Mouse (Mus musculus) neutrophil, adult 5-6 weeks (primary cell): ENCODE data around the gene Slmap. TPM values are rescaled to one million over a fixed set of nuclear protein-coding genes. Genes with fewer than 3 reads are reported as not detected.
"Not testable (repeated sequence)": the region's sequence is repeated elsewhere in the genome, so short reads cannot be mapped to it uniquely, and the experiment has no call there.

Experiments used
- ATAC-seq: fragments of 151-379, 151-347 bp; 2 replicates; pipeline ENCODE4 v1.8.0; 2017; ENCODE audit warnings: mild to moderate bottlenecking, moderate TSS enrichment; ENCODE audit not compliant: insufficient number of reproducible peaks, poor library complexity, low FRiP score, severe bottlenecking; ENCODE audit errors: extremely low read depth
- total RNA-seq: library from RNA; stranded (forward); fragments of 200-1000 nt; gene quantifications from 2 replicates; pipeline ENCODE4 v1.2.3, GENCODE M21; 2017

The Slmap gene
- total RNA-seq, 1 experiment from 2014 or later = 113 TPM

- peak; percentile 10; the same call in 1 of the 2 replicates for ATAC-seq
Measured at GRCm38 (mm10) chr14:26533821-26534756, 642 bp downstream of the Slmap start.

DNA sequence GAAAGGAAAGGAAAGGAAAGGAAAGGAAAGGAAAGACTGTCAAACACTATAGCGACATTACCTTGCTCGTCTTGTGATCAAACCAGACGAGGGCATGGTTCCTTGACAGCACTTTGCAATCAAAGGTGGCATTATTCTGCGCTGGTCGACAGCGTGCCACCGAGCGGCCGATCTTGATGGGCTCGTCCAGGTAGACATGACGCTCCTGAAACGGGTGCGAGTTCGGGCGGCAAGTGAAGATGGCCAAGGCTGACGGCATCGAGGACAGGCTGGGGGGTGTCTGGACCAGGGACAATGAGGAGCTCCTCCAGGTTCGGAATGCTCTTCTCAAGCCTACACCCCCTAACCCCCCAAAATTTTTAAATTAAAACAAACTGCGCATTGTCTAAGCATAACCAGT lies 1.5 kb downstream of the Slmap start:
- no peak for ATAC-seq

- no peak for ATAC-seq
Measured at GRCm38 (mm10) chr14:26532752-26533151, 2.0 kb downstream of the Slmap start.

DNA sequence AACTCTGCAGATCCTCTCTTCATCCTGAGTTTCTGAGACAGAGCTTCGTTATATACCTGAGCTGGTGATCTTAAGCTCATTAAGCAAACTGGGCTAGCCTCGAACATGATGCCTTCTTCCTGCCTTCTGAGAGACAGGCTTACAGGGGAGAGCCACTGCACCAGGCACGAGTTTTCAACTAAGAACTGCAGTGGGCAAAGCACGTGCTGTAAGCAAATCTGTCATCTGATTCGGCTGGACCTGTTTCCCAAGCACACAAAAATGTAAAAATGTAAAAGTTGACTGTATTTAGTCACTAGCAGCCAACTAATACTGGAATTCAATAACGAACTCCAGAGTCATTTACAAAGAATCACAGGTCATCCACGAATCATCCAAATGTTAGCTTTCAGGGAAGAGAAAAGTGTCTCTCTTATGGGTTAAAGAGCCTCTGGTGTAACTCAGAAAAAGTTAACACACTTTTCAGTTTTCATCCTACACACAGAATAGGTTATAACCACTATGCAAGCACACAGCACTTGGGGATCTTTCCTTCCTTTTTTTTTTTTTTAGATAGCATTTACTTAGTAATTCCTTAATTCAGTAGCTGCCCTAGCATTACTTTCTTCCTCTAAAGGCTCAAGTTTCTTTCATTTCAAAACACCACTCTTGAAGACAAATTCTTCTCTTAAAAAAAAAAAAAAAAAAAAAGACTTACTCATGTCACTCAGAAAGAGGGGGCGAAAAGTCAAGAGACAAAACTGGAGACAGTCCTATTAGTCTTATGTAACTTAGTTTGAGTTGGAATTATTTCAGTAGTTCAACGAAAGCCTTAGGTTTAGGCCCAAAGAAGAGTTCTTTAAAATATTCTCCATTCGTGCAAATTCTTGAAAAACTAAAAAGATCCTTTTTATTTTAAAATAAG lies 3.1 kb downstream of the Slmap start:
- no peak for ATAC-seq

GRCm38 (mm10) chr14:26530350-26530749 lies 4.4 kb downstream of the Slmap start:
- no peak for ATAC-seq

- ATAC-seq = no peak
Measured at GRCm38 (mm10) chr14:26528296-26528695, 6.4 kb downstream of the Slmap start.

DNA sequence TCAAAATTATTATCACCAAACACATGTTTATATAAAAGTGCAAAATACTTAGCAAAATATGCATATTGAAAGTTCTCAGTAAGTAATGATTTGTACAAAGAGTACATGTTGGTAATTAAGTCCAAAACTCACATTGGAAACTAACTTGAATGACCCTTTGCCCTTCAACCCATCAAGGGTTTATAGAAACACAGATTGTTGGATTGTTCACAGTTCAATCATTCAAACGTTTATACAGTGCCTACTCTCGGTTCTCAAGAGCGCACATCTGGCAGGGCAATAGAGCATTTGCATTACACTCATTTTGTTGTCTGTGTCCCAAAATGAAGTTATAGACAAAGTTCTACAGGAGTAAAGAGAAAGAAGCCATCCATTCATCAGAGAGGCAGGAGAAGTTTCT lies 8.8 kb downstream of the Slmap start:
- no peak for ATAC-seq

- no peak for ATAC-seq
Measured at GRCm38 (mm10) chr14:26523082-26523481, 11.6 kb downstream of the Slmap start.

DNA sequence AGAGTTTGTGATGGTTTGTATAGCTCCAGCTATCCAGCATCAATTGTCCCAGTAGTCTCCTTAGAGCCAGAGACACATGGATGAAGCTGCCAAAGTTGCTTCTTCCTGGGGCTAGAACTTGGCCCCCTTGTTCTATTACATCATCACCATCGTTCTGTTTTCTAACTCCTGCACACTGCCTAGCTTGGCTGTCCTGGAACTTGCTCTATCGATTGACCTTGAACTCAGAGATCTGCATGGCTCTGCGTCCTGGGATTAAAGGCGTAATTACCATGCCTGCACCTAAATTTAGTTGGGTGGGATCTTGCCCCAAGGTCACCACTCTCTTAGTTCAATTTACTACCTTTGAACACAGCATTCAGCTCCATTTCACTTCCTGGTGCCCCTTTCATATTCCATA lies 14.9 kb downstream of the Slmap start:
- no peak for ATAC-seq

DNA sequence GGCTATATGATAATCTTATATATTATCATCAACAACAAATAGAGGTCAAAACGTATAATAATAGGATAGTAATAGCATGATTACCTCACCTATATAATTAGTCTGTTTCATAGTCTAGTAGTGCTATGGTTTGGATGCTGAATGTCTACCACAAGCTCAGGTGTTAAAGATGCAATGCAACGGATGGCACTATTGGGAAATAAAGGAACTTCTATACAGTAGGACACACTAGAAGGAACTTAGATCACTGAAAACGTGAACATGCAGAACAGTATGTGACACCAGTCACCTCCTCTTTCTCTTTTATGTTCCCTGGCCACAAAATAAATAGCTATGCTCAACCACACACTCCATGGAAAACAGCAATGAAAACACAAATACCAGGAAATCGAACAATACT lies 16.9 kb downstream of the Slmap start:
- 0 out of 2 replicates have a peak, but pooled peaks have one; percentile 36 for ATAC-seq

- not testable (repeated sequence) for ATAC-seq
Measured at GRCm38 (mm10) chr14:26516232-26516631, 18.5 kb downstream of the Slmap start.

GRCm38 (mm10) chr14:26515802-26516201 lies 18.9 kb downstream of the Slmap start:
- 0 out of 2 replicates have a peak, but pooled peaks have one; percentile 46 for ATAC-seq

DNA sequence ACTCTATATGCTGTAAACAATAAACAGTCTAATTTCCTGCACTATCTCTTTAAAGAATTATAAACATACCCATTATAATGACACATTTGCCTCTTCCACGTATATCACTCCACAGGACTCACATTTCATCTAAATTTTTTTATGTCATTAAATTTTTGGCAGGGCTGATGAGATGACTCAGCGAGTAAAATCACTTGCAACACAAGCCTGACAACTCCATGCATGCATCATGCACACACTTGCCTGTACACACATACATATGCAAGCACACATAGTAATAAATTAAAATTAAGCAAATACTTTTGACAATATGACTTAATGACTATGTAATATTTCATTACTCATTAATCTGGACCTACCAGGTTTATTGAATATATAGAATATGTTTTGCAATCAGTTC lies 24.2 kb downstream of the Slmap start:
- no peak for ATAC-seq

DNA sequence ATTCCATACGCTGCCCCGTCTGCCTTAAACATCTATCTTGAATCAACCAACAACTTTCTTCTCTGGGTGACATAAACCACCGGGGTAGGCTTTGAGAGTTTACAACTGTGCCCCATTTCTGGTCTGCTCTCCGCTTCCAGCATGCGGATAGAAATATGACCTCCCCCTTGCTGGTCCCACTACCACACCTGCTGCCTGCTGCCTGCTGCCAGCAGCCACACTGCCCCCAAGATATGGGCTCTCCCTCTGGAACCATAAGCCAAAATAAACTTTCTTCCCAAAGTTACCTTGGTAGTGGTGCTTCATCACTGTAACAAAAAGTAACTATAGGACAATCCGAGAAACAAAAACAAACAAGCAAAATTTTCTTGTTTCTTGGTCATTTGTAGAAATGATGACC lies 26.6 kb downstream of the Slmap start:
- ATAC-seq = no peak

DNA sequence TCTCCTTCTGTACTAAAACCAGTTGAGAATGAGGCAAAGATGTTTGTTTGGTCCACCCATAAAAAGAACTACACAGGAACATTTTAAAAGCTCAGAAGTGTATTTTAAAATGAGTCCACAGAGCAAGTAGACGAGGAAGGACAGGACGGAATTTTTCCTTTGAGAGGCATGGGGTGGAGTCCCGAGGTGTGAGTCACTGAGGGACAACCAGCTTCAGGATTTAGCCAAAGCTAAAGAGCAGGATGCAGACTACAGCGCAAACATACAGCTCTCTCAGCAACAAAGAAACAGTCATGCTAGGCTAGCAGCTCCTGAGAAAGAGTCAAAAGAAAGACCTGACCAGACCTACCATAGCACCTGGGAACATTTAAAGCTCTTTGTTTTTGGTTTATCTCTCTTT lies 27.4 kb downstream of the Slmap start:
- no peak for ATAC-seq

GRCm38 (mm10) chr14:26504541-26504940 lies 30.2 kb downstream of the Slmap start:
- ATAC-seq = no peak

GRCm38 (mm10) chr14:26500136-26500933 lies 34.4 kb downstream of the Slmap start:
- ATAC-seq = no peak

DNA sequence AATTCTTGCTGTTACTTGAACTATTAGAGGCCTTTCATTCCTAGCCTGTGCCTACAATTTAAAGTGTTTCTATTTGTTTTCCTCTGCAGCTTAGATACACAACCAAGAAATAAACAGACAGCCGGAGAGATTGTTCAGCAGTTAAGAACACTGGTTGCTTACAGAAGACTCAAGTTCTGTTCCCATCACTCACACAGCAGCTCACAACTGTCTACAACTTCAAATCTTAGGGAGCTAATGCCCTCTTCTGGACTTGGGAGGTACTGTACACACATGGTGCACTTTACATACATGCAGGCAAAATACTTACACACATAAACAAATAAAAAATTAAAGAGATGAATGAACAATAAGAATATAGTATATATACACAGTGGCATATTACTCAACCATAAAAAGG lies 39.7 kb downstream of the Slmap start:
- ATAC-seq = no peak

- ATAC-seq = peak; percentile 97
Measured at GRCm38 (mm10) chr14:26491150-26491549, 43.6 kb downstream of the Slmap start.
